In the genomic region with DNA sequence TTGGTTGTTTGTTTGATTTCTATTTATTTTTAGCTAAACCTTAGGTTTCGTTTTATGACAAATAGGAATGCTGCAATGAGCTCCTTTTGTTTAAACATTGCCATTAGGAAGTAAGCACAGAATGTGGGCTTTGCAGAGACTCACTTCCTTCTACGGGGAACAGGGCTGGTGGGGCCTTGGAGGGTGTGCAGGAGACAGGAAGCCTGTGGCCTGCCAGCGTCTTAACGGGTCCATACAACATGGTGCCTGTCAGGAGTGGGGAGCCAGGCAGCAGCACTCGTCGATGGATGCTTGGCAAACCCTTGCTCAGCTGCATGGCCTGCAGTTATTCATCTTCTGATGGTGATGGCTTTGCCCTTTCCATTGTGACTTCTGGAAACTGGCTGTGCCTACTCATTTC, we compare ENCODE assay signal across 11 mouse cellular contexts. TPM values are rescaled to one million over a fixed set of nuclear protein-coding genes. Genes with fewer than 3 reads are reported as not detected.
DNase-seq lines count a peak whose midpoint lies in the region; ATAC-seq lines count a peak whose summit lies in the region.
"Had no signal": no experiment of that assay in that cellular context is flagged by ENCODE, and none has a peak within 500 bp of the region (broad histone marks: within the 10 kb centered on the region; RNA-seq: fewer than 3 reads in every experiment).

No protein-coding gene starts in this region.

- ATAC-seq in hindbrain, embryonic 14.5 days (ENCODE audit: low FRiP score) = no peak
- no peak for ATAC-seq in embryonic facial prominence, embryonic 12.5 days (ENCODE audit: insufficient number of reproducible peaks, insufficient read depth, low FRiP score, low TSS enrichment)
- ATAC-seq in intestine, embryonic 16.5 days = no peak

- no peak for DNase-seq in hindbrain, embryonic 10.5 days (ENCODE audit: low spot score)
- no peak for DNase-seq in hindbrain, embryonic 14.5 days (ENCODE audit: low spot score)
- peak; percentile 48 for DNase-seq in CD4-positive helper T cell, adult 2 months (ENCODE audit: low read depth, low spot score)
- no peak for DNase-seq in kidney, adult 8-10 months
- DNase-seq in kidney, postnatal 4 days = no peak
- DNase-seq: adrenal gland, adult 8-10 months; cerebellum, postnatal 14 days had no signal

- H3K4me1 ChIP-seq in hindbrain, embryonic 10.5 days (replicated peaks) = no peaks in the 10 kb centered on the region
- H3K4me1 ChIP-seq in hindbrain, embryonic 14.5 days (replicated peaks; ENCODE audit: control insufficient read depth, insufficient read depth, low read length) = no peaks in the 10 kb centered on the region
- peaks cover 12% of the 10 kb centered on the region for H3K4me1 ChIP-seq in embryonic facial prominence, embryonic 12.5 days
- peaks cover 37% of the 10 kb centered on the region for H3K4me1 ChIP-seq in megakaryocyte, embryonic 14.5 days
- H3K4me1 ChIP-seq in intestine, embryonic 16.5 days (ENCODE audit: control insufficient read depth, insufficient read depth, low read length) = peaks cover 4% of the 10 kb centered on the region; the same call in 1 of the 2 replicates
- H3K4me1 ChIP-seq: liver, embryonic 15.5 days had no signal

- no peak overlapping the region for H3K9ac ChIP-seq in hindbrain, embryonic 14.5 days
- no peak overlapping the region for H3K9ac ChIP-seq in embryonic facial prominence, embryonic 12.5 days
- no peak overlapping the region for H3K9ac ChIP-seq in intestine, embryonic 16.5 days (ENCODE audit: low read depth, low read length)
- H3K9ac ChIP-seq: liver, embryonic 15.5 days had no signal

- no peaks in the 10 kb centered on the region for H3K9me3 ChIP-seq in hindbrain, embryonic 10.5 days
- H3K9me3 ChIP-seq in hindbrain, embryonic 14.5 days (ENCODE audit: control insufficient read depth, low read length) = no peaks in the 10 kb centered on the region
- no peaks in the 10 kb centered on the region for H3K9me3 ChIP-seq in embryonic facial prominence, embryonic 12.5 days
- H3K9me3 ChIP-seq in megakaryocyte, embryonic 14.5 days = no peaks in the 10 kb centered on the region
- H3K9me3 ChIP-seq in intestine, embryonic 16.5 days (ENCODE audit: control insufficient read depth, low read length) = no peaks in the 10 kb centered on the region
- H3K9me3 ChIP-seq: liver, embryonic 15.5 days had no signal

- 0 out of 2 replicates have a peak, but pooled peaks cover 2% of the 10 kb centered on the region for H3K36me3 ChIP-seq in hindbrain, embryonic 10.5 days
- H3K36me3 ChIP-seq in hindbrain, embryonic 14.5 days (replicated peaks; ENCODE audit: control insufficient read depth, insufficient read depth) = no peaks in the 10 kb centered on the region
- no peaks in the 10 kb centered on the region for H3K36me3 ChIP-seq in embryonic facial prominence, embryonic 12.5 days
- no peaks in the 10 kb centered on the region for H3K36me3 ChIP-seq in megakaryocyte, embryonic 14.5 days (replicated peaks; ENCODE audit: low read length)
- H3K36me3 ChIP-seq in intestine, embryonic 16.5 days (ENCODE audit: control insufficient read depth, insufficient read depth, low read length) = no peaks in the 10 kb centered on the region
- H3K36me3 ChIP-seq: liver, embryonic 15.5 days had no signal

- H3K27me3 ChIP-seq in hindbrain, embryonic 10.5 days (ENCODE audit: insufficient read depth, poor library complexity, severe bottlenecking) = no peaks in the 10 kb centered on the region
- no peaks in the 10 kb centered on the region for H3K27me3 ChIP-seq in hindbrain, embryonic 14.5 days (ENCODE audit: control insufficient read depth, insufficient read depth, low read length)
- H3K27me3 ChIP-seq in embryonic facial prominence, embryonic 12.5 days = no peaks in the 10 kb centered on the region
- peaks cover 5% of the 10 kb centered on the region for H3K27me3 ChIP-seq in megakaryocyte, embryonic 14.5 days (replicated peaks)
- no peaks in the 10 kb centered on the region for H3K27me3 ChIP-seq in intestine, embryonic 16.5 days (replicated peaks; ENCODE audit: control insufficient read depth, insufficient read depth, low read length)
- H3K27me3 ChIP-seq: liver, embryonic 15.5 days had no signal

- no peak overlapping the region for H3K4me2 ChIP-seq in hindbrain, embryonic 14.5 days (replicated peaks)
- H3K4me2 ChIP-seq in embryonic facial prominence, embryonic 12.5 days (replicated peaks) = no peak overlapping the region
- no peak overlapping the region for H3K4me2 ChIP-seq in intestine, embryonic 16.5 days (ENCODE audit: low read depth, low read length)
- H3K4me2 ChIP-seq: liver, embryonic 15.5 days had no signal

- 73% methylated on average over 6 of the region's 6 CpGs for WGBS in hindbrain, embryonic 10.5 days
- 53% methylated on average over 6 of the region's 6 CpGs for WGBS in hindbrain, embryonic 14.5 days
- WGBS in embryonic facial prominence, embryonic 12.5 days = 43% methylated on average over 6 of the region's 6 CpGs
- 38% methylated on average over 6 of the region's 6 CpGs for WGBS in intestine, embryonic 16.5 days

- peak overlapping the region; percentile 64; the same call in 1 of the 2 replicates for H3K27ac ChIP-seq in hindbrain, embryonic 10.5 days
- H3K27ac ChIP-seq in hindbrain, embryonic 14.5 days = no peak overlapping the region
- H3K27ac ChIP-seq in embryonic facial prominence, embryonic 12.5 days = peak overlapping the region; percentile 38; the same call in 1 of the 2 replicates
- no peak overlapping the region for H3K27ac ChIP-seq in intestine, embryonic 16.5 days (ENCODE audit: low read length)
- H3K27ac ChIP-seq: liver, embryonic 15.5 days had no signal

- no peak overlapping the region for H3K4me3 ChIP-seq in hindbrain, embryonic 10.5 days
- H3K4me3 ChIP-seq in hindbrain, embryonic 14.5 days (replicated peaks; ENCODE audit: low read length) = no peak overlapping the region
- no peak overlapping the region for H3K4me3 ChIP-seq in embryonic facial prominence, embryonic 12.5 days
- H3K4me3 ChIP-seq in megakaryocyte, embryonic 14.5 days (replicated peaks) = peak overlapping the region; percentile 76
- no peak overlapping the region for H3K4me3 ChIP-seq in intestine, embryonic 16.5 days (ENCODE audit: low read length)
- H3K4me3 ChIP-seq: liver, embryonic 15.5 days had no signal

RNA-seq across cellular contexts. Expression of gene Bach2, which starts 41.8 kb away (rescaled TPM):
- 9.5 and 13.4 TPM in 2 replicates for polyA plus RNA-seq in hindbrain, embryonic 10.5 days (2016; fragmentation: Nextera tagmentation; extraction: Ambion mirVana)
- polyA plus RNA-seq in hindbrain, embryonic 14.5 days (2014; fragmentation: Nextera tagmentation; extraction: Ambion mirVana) = 27.7 and 31.5 TPM in 2 replicates
- polyA plus RNA-seq in embryonic facial prominence, embryonic 12.5 days (2016; fragmentation: Nextera tagmentation; extraction: Ambion mirVana) = 13.0 and 13.5 TPM in 2 replicates
- 0.27 TPM in 1 of 2 replicates, not detected in the other for polyA plus RNA-seq in megakaryocyte, embryonic 14.5 days (2012; ENCODE audit: insufficient read depth, low replicate concordance)
- polyA plus RNA-seq in intestine, embryonic 16.5 days (2015; fragmentation: Nextera tagmentation; extraction: Ambion mirVana) = 2.4 and 3.2 TPM in 2 replicates

Comparison
In these comparisons a context has a peak if more than half of its experiments do, and no peak if none do; other contexts are left out.
1. H3K27ac ChIP-seq: peak in hindbrain, embryonic 10.5 days (single experiment) and embryonic facial prominence, embryonic 12.5 days (single experiment); none in hindbrain, embryonic 14.5 days (single experiment) and intestine, embryonic 16.5 days (single experiment).